ENCODE assay signal across 20 mouse cellular contexts in genomic region chr3:86561396-86561795, GRCm38 (mm10). TPM values are rescaled to one million over a fixed set of nuclear protein-coding genes. Genes with fewer than 3 reads are reported as not detected.
DNase-seq lines count a peak whose midpoint lies in the region; ATAC-seq lines count a peak whose summit lies in the region.
"Had no signal": no experiment of that assay in that cellular context is flagged by ENCODE, and none has a peak within 500 bp of the region (broad histone marks: within the 10 kb centered on the region; RNA-seq: fewer than 3 reads in every experiment).

No protein-coding gene starts in this region.

- H3K9me3 ChIP-seq in liver, embryonic 15.5 days (replicated peaks): no peaks in the 10 kb centered on the region
- H3K9me3 ChIP-seq: embryonic facial prominence, embryonic 10.5 days; forebrain, embryonic 15.5 days; heart, embryonic 13.5 days; hindbrain, embryonic 15.5 days had no signal

- whole genome bisulfite sequencing in liver, embryonic 15.5 days (ENCODE audit: insufficient replicate concordance): 35% methylated on average over 1 of the region's 1 CpGs

- no peak overlapping the region for H3K4me3 ChIP-seq in liver, embryonic 15.5 days (replicated peaks)
- H3K4me3 ChIP-seq: embryonic facial prominence, embryonic 10.5 days; erythroblast, embryonic 14.5 days; forebrain, embryonic 15.5 days; heart, embryonic 13.5 days; hindbrain, embryonic 15.5 days had no signal

- DNase-seq in c-Kit-negative CD71-positive TER-119-positive erythroid progenitor cells, embryonic 14.5 days (ENCODE audit: low read depth, low spot score): peak; percentile 6
- no peak for DNase-seq in layer of hippocampus, adult 8-10 months (ENCODE audit: low spot score in 2 of 2)
- no peak for DNase-seq in adrenal gland, adult (ENCODE audit: inconsistent age in 2 of 2, low spot score in 1 of 2)
- no peak for DNase-seq in left cerebral cortex, postnatal 4 days
- DNase-seq: adrenal gland, postnatal 10 days; cerebellum, adult 18-20 months; cerebellum, postnatal 10 days; gastrocnemius, postnatal 36 days; heart, adult 11 months; heart, postnatal 36 days had no signal

- no peaks in the 10 kb centered on the region for H3K36me3 ChIP-seq in liver, embryonic 15.5 days (replicated peaks)
- H3K36me3 ChIP-seq: embryonic facial prominence, embryonic 10.5 days; forebrain, embryonic 15.5 days; heart, embryonic 13.5 days; hindbrain, embryonic 15.5 days had no signal

- H3K9ac ChIP-seq in liver, embryonic 15.5 days: no peak overlapping the region
- H3K9ac ChIP-seq: forebrain, embryonic 15.5 days; heart, embryonic 13.5 days; hindbrain, embryonic 15.5 days had no signal

- intact Hi-C loops in left cerebral cortex, postnatal 4 days (cut with DNase I): no loop called here

- H3K4me2 ChIP-seq in liver, embryonic 15.5 days: peak overlapping the region; percentile 21; the same call in 1 of the 2 replicates
- H3K4me2 ChIP-seq: forebrain, embryonic 15.5 days; heart, embryonic 13.5 days; hindbrain, embryonic 15.5 days had no signal

- peaks cover 22% of the 10 kb centered on the region for H3K4me1 ChIP-seq in liver, embryonic 15.5 days (replicated peaks)
- H3K4me1 ChIP-seq: forebrain, embryonic 15.5 days had no signal

- no peak overlapping the region for H3K27ac ChIP-seq in liver, embryonic 15.5 days (replicated peaks)
- H3K27ac ChIP-seq: embryonic facial prominence, embryonic 10.5 days; forebrain, embryonic 15.5 days; heart, embryonic 13.5 days; hindbrain, embryonic 15.5 days had no signal

- ATAC-seq in erythroid progenitor cell, adult 5-6 weeks (replicated peaks; ENCODE audit: low FRiP score, poor library complexity, severe bottlenecking): peak; percentile 76
- peak; percentile 88 for ATAC-seq in liver, embryonic 15.5 days (ENCODE audit: insufficient read depth)
- ATAC-seq in megakaryocyte-erythroid progenitor cell, adult 5-6 weeks (replicated peaks; ENCODE audit: low FRiP score, low TSS enrichment, poor library complexity, severe bottlenecking): peak; percentile 74
- ATAC-seq: forebrain, embryonic 15.5 days had no signal

- no peaks in the 10 kb centered on the region for H3K27me3 ChIP-seq in liver, embryonic 15.5 days
- H3K27me3 ChIP-seq: CH12.LX; heart, embryonic 13.5 days; hindbrain, embryonic 15.5 days had no signal

RNA-seq across cellular contexts. Expression of gene Mab21l2, which starts 13.0 kb away (rescaled TPM):
- not detected in 2 replicates for total RNA-seq in erythroid progenitor cell, adult 5-6 weeks (2015; ENCODE audit: low replicate concordance)
- total RNA-seq in erythroid progenitor cell, adult 5-6 weeks (2017; ENCODE audit: low replicate concordance): 0.90 TPM in 1 of 2 replicates, not detected in the other
- 0.26 and 0.38 TPM in 2 replicates for polyA plus RNA-seq in liver, embryonic 15.5 days (2015; fragmentation: Nextera tagmentation; extraction: Ambion mirVana)
- not detected in 2 replicates for total RNA-seq in megakaryocyte-erythroid progenitor cell, adult 5-6 weeks (2014; fragmentation: Nextera tagmentation)
- not detected in 2 replicates for total RNA-seq in megakaryocyte-erythroid progenitor cell, adult 5-6 weeks (2017)
- under 1 TPM; 0.12 to 0.23 (median 0.19) TPM for total RNA-seq in layer of hippocampus, adult 8-10 months (2022)
- under 1 TPM; 0.14 to 0.62 TPM for total RNA-seq in left cerebral cortex, postnatal 4 days (2021)
- total RNA-seq: gastrocnemius, adult 8-10 months had no signal
- polyA plus RNA-seq: erythroblast, embryonic 14.5 days had no signal
